Mouse (Mus musculus) heart, postnatal 0 days (tissue): Measurements from ENCODE around the gene As3mt.

Experiments
- CTCF ChIP-seq: IDR thresholded peaks from 2 replicates; pipeline ENCODE4 v1.5.1; 2016; ENCODE audit warnings: antibody characterized with exemption, control low read depth, low read depth
- EP300 ChIP-seq: IDR thresholded peaks from 2 replicates; pipeline ENCODE4 v1.6.1; 2016; ENCODE audit warnings: antibody characterized with exemption, low read depth

DNA sequence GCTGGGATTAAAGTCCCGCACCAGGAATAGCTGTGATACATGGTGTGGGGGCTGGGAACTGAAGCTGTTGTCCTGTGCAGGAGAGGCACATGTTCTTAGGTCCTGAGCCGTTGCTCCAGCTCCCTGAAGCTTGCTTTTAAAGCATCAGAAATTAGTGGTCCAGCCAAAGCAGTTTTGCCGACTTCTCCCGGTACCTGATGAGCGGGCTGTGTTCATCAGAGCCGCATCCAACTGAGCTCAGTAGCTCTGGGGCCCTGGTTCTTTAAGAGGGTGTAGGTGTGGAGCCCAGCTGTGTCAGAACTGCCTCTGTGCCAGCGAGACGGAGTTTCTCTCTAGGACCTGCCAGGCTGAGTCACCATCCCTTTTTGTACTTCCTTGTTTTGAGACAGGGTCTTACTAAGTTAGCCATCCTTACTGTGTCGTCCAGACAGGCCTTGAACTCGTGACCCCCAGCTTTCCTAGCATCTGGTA is 8.2 kb upstream of the As3mt start:
- no peak for TF ChIP-seq CTCF
- TF ChIP-seq EP300: no peak
